Mouse (Mus musculus): ENCODE results near the gene Gm3336.

The Gm3336 gene

GRCm38 (mm10) chr8:70719796-70720270 is 1.5 kb downstream of the Gm3336 start:
- DNase-seq: no peak

GRCm38 (mm10) chr8:70720739-70721138 is 2.4 kb downstream of the Gm3336 start:
- peak in 1 of 2 experiments; percentile 41 for DNase-seq

GRCm38 (mm10) chr8:70721601-70722000 is 3.3 kb downstream of the Gm3336 start:
- DNase-seq: no peak

GRCm38 (mm10) chr8:70723486-70724210 is 5.3 kb downstream of the Gm3336 start, which contains the start of gene Pde4c:
Gene Pde4c (plus strand): TSS chr8:70723720.
- DNase-seq: no peak

GRCm38 (mm10) chr8:70724216-70724615 is 5.9 kb downstream of the Gm3336 start:
- no peak for DNase-seq

GRCm38 (mm10) chr8:70725792-70726447 is 7.6 kb downstream of the Gm3336 start:
- no peak for DNase-seq

GRCm38 (mm10) chr8:70726721-70727120 is 8.4 kb downstream of the Gm3336 start:
- no peak for DNase-seq

GRCm38 (mm10) chr8:70729808-70730475 is 11.6 kb downstream of the Gm3336 start:
- DNase-seq: no peak

DNA sequence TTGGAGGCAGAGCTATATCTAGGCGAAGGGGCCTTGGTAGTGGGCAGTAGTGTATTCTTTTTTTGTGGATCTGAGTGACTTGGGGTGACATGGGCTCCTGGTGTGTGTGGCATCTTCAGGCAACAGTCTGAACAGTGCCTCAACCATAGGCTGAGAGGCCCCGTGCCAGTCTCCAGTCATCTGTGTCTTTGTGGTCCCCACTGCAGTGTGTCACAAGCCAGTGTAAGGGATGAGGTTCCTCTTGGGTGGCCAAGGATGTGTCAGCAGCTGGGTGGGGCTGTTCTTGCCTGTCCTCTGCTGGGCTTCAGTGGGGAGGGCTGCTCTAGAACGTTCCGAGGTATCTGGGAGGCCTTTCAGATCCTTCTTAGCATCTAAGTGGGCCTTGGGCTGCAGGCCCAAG is 12.6 kb downstream of the Gm3336 start:
- no peak for DNase-seq

DNA sequence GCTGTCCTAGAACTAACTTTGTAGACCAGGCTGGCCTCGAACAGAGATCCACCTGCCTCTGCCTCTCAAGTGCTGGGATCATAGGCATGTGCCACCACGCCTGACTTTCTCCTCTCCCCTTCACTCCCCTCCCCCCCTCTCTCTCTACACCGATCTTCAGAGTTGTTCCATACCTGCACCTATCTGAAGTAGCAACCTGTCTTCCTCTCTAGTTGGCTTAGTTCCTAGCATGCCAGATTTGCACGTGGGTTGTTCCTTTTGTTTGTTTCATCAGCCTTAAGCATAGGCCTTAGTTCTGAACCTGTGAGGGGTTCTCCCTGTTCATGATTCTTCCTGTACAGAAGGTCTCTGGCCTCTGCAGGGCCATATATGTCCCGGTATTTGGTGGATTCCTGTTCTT is 19.4 kb downstream of the Gm3336 start:
- DNase-seq: no peak

- DNase-seq: no peak
Observed at GRCm38 (mm10) chr8:70738211-70738610, 19.9 kb downstream of the Gm3336 start.

DNA sequence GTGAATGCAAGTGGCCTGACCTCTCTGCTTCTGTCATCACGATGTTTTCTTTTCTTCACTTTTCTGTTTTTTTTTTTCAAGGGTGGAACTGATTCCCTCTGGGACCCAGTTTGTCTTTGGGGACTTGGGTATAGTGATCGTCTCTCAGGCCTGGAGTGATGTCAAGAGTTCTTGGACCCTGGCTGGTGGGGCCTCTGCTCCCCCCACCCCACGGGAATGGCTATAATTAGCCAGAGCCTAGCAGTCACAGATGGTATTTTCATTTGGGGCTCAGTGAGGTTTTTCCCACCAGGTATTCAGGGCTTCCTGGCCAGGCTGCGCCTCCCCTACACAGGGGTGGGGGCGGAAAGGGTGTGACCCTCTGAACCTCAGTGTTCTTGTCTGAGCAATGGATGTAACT is 23.3 kb downstream of the Gm3336 start:
- no peak for DNase-seq

GRCm38 (mm10) chr8:70742176-70742575 is 23.8 kb downstream of the Gm3336 start:
- DNase-seq: no peak

- no peak for DNase-seq
Observed at GRCm38 (mm10) chr8:70742981-70743655, 24.8 kb downstream of the Gm3336 start.

DNA sequence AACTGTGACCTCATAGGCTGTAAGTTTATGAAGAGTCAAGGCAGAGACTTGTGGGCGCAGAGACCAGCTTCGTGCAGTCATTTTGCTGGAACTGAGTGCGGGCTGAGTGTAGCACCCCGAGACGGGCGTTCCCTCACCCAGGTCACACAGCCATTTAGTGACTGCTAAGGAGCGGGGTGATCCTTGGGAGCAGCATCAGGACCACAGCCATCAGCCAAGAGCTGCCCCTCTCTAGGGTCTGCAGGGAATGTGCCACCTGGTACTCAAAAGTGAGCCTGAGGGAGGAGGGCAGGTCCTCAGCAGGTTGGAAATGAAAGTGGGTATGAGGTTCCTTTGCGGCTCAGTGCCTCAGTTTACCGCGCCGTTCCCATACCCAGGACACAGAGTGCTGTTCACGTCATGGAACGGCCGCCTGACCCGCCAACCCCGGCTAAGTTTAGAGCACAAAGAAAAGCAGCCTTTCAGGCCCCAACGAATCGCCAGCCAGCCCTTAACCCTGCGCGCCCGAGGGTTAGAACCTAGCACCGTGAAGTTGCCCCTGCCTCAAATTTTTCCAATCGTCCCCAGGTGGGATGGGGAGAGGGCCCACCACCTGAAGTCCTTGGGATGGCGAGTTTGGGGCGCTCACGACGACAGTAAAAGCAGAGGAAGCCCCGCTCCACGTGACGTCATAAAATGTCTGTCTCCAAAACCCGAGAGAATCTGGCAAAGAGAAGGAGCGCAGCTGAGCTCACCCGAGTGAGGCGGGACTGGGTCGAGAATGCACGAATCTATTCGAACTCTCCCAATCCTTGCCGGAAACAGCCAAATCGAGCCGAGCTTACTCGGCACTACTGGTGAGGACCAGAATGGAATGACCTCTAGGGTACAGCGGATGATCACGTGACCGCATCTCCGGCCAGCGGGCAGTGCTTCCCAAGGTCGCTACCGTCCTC is 25.6 kb downstream of the Gm3336 start:
- DNase-seq: no peak

- DNase-seq: no peak
Observed at GRCm38 (mm10) chr8:70744806-70745205, 26.5 kb downstream of the Gm3336 start.

DNA sequence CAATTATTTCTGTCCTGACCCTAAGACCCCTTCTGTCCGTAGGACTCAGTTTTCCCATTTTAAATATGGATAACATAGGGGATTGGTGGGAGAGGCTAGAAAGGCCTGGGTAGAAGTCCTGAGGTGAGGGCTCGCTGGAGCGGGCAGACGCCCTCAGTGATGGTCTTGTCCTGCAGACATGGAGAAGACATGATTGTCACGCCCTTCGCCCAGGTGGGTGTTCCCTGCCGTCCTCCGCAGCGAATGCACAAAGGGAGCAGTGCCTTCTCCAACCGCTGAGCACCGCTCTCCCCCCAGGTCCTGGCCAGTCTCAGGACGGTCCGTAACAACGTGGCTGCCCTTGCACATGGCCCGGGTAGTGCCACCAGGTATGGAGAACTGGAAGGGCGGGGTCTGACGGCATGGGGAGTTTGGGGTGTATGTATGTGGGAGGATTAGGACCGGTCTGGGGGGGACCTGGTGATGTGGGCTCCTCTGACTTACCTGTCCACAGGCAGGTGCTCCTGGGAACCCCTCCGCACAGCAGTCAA is 27.4 kb downstream of the Gm3336 start:
- DNase-seq: no peak

GRCm38 (mm10) chr8:70746676-70747075 is 28.3 kb downstream of the Gm3336 start:
- DNase-seq: no peak

DNA sequence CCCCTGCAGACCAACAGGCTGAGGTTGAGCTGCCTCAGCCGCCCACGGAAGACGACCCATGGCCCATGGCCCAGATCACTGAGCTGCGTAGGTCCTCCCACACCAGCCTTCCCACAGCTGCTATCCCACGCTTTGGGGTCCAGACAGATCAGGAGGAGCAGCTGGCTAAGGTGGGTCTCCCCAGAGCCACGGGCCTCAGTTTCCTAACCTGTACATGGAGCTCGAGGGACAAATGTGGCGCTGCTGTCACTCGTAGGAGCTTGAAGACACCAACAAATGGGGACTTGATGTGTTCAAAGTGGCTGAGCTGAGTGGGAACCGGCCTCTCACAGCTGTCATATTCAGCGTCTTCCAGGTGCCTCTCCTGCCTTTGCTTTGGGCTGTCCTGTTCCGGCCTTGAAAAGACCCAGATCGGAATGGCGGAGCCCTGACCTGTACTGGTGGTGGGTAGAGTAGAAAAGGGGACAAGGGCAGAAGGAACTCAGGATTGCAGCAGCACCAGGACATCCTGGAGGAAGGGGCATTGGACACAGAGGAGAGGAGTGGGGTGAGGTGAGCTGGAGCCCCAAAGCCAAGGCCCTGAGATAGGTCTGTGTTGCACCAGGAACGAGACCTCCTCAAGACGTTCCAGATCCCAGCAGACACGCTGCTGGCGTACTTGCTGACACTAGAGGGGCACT is 29.0 kb downstream of the Gm3336 start:
- no peak for DNase-seq

GRCm38 (mm10) chr8:70748246-70749096 is 30.1 kb downstream of the Gm3336 start:
- no peak for DNase-seq
